Mouse (Mus musculus) megakaryocyte progenitor cell, adult 5-6 weeks (primary cell): ENCODE measurements at regions not wholly inside any gene's neighbourhood (a gene's known extent, or its start where the extent isn't known, plus 50 kb on each side); places are given as distances from the start of the nearest gene placed in this dataset.
"Not testable (repeated sequence)": the region's sequence is repeated elsewhere in the genome, so short reads cannot be mapped to it uniquely, and the experiment has no call there.

Experiments
- ATAC-seq: replicated peaks from 2 replicates; pipeline ENCODE4 v1.8.0; 2016; ENCODE audit warnings: mild to moderate bottlenecking, moderate TSS enrichment, inconsistent platforms; ENCODE audit not compliant: poor library complexity

DNA sequence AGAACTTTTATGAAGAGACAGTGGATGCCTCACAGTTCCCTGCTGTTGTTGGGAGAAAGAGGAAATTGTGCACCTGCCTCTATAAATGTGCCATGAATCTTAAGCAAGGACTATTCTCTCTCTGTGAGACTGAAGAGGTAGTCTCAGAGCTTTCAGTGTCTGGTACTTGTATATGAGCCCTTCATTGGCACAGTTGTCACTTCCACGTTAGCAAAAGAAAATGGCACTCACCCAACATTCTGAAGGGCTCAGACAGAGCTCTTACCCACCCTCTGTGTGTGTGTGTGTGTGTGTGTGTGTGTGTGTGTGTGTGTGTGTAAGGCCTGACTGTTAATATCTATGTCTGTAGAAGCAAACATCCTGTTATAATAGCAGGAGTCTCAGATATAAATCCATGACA, 75.6 kb upstream of the Lhfpl3 start:
- ATAC-seq = no peak

DNA sequence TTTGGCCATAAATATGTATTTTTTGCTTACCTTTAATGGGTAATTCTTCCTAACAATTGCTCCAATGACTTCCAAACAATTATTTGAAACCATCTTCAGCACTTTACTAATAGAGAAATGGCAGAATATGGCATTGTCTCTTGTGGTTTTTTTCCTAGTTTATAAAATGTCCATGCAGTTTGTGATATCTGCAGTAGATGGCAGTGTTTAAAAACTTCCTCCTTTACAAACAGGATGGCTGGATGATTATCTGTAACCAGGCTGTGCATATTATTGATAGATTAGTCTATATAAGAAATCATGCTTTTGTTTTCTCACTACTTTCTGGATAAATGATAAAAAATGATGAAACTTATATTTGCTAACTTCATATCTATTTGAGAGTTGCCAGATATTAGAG, 91.0 kb upstream of the Orc5 start:
- 0 out of 2 replicates have a peak, but pooled peaks have one; percentile 31 for ATAC-seq

DNA sequence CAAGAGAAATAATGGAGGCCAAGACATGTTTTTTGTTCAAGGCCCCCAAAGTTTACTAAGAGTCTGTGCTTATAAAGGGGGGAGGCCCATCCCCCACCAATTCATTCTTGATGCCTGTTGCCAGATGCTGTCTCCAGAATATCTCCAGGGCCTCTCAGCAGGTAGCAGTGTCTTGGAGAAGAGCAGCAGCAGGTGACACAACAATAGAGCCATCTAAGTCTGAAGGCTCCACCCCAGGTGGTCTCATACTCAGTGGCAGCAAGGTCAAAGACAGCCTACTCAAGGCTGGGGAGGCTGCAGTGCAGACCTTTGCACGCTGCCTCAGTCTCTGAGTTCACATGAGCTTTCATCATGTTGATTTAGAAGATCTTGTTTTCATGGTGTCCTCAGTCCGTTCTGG, 66.8 kb upstream of the Orc5 start:
- not testable (repeated sequence) for ATAC-seq
